Mouse (Mus musculus) WW6 (cell line): ENCODE measurements around the gene Olfr1425.
"Not testable (repeated sequence)": the region's sequence is repeated elsewhere in the genome, so short reads cannot be mapped to it uniquely, and the experiment has no call there.

Source experiments
- DNase-seq: peaks from one replicate; pipeline ENCODE4 v3.0.0-alpha.2; 2013; ENCODE audit warnings: low read depth, low spot score

Olfr1425 gene

DNA sequence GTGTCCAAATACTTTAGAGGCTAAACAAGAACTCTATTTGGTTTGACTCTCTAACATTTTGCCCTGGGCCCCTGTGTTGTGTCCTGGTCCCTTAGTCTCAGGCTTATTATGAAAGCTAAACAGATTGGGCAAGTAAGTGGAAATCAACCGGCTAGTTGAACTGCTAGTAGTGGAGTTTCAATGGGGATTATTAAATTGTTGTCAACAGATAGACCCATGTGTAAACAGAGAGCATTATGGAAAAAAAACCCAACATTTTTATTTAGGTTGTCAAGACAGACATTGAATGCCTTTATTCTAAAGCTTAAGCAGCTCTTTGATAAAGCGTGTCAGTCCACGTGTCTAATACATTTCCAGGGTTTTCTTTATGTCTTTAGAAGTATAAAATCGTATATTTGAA lies at the start of gene Olfr1425:
Olfr1425 (minus strand) TSS at position 101 of the 400 bp plus-strand sequence.
- not testable (repeated sequence) for DNase-seq

DNA sequence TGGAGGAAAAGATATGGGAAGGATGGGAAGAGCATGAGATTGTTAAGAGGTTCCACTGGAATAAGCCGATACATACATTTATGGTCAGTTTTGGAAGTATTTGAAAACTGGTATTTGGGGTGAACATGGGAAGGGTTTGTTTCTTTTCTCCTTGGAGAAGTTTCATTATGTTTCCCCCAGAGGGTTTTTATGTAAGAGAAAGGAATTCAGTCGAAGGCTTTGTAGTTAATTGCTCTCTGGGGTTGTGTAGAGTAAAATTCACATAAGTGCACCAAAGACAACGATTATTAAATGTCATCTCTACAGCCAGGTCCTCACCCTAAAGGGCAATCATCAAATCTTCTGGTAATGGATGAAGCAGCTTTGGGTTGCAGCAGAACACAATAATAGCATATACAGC lies 45.6 kb upstream of the Olfr1425 start, which contains the start of gene Olfr76:
Olfr76 (minus strand) TSS at position 101 of the 400 bp plus-strand sequence.
- no peak for DNase-seq

DNA sequence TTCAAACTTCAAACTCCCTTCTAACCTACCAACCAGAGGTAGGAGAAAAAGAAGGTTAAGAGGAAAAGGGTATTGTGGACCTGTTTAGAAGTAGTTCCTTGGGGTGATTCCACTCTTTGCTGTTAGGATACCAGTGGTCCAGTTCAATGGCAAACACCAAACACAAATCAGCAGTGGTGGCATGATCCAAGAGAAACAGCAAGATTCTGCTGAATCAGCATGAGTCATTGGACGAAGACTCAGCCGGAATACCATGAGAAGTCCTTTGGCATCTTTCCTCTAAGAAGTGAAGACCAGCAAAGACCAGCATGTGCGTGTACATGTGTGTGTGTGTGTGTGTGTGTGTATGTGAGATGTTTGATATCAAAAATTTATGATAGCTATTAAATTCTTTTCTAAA lies 38.9 kb upstream of the Olfr1425 start:
- no peak for DNase-seq

DNA sequence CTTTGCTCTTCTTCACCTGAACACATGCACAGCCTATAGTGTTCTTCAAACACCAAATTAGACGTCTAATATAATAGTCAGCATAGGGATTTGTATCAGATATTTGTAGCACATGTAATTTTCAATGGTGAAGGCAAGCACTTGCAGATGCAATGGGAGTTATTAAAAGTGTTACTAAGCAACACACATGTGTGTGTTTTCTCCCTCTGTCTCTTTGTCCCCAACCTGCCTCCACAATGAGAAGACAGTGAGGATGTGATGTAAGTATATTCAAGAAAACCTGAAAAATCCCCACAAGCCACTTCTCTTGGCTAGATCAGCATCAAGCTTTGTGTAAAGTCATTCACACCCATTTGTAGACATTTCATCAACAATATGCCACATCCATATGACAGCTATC lies 38.3 kb upstream of the Olfr1425 start, which contains the start of gene Olfr1428:
Olfr1428 (minus strand) TSS at position 101 of the 400 bp plus-strand sequence.
- DNase-seq: no peak

DNA sequence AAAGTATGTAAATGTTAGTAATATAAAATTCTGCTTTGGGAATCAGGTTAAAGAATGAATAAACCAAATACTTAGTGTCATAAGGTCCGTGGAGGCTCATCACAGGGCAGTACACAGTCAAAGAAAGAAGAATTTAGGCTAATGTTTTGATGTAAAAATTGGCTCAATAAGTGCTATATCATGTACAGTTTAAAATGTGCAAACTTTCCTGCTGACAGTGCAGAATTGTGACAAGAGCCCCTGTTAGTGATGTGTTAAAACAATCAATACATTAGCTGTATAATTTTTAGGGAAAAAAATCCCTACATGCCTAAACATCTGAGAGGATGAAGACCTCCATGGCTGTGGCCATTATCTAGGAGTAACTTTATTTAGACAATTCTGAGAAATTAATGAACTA lies 36.3 kb upstream of the Olfr1425 start:
- no peak for DNase-seq

DNA sequence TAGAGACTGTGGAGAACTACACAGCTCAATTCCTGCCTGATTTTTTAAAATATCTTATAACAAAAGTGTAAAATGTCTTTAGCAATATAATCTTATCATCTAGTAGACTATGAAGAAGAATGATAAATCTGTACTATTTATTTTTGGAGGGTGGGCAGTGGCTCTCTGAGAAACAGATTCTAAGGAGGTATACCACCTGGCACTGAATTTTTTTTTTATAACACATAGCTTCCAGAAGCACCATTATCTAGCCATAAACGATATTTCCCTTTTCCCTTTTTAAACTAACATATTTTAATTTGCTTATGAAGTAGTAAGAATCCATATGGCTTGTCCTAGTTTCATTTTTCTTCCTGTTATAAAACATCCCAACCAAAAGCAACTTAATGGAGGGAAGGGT lies 27.0 kb upstream of the Olfr1425 start:
- no peak for DNase-seq

DNA sequence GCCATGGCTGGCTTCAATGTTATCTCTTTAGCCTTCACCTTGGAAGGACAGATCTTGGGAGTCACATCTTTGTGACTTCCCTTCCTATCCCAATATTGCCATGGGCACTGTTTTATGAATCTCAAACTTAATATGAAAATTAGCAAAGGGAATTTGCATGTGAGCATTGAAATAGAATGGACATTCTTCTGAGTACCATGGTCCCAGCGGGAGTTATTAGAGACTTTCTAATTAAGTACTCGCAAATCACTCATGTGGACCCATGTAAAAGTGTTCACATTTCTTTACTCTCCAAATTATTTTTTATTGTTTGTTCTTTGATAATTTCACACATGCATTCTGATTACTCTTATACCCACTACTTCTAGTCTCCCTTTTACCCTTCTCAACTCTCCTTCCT lies 25.7 kb upstream of the Olfr1425 start, which contains the start of gene Olfr1427:
Olfr1427 (minus strand) TSS at position 101 of the 400 bp plus-strand sequence.
- DNase-seq: no peak

DNA sequence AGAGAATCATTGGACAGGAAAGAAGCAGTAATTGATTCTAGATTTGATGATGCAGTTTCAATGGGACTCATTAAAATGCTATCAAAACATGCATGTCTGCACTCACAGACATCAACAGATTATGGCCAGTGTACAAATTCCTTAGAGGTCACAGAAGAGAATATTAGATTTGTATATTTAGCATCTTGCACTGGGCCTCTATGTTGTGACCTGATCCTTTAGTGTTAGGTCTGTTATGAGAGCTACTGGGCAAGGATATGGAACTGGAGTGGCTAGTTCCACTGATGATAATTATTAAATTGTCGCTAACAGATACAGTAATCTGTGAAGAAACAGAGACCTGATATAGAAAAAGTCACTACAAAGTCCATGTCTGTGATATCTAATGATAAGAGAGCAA lies 14.4 kb upstream of the Olfr1425 start, which contains the start of gene Olfr1426:
Olfr1426 (minus strand) TSS at position 101 of the 400 bp plus-strand sequence.
- DNase-seq: no peak

DNA sequence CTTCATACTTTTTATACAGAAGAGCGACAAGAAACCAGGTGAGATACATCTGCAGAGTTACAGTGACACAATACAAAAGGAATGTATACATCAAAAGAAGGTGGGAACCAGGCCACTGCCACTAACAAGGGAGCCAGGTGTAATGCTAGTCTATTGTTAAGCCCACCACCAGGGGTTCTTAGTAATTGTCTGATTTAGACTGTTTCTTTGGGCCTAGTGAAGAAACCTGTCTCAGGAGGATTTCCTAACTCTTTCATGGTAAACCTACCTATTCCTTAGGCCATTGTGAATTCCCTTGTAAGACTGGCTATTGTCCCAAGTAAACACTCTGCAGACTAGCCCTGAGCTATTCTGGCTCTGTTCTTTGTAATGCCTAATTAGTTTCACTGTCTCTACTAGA lies 8.0 kb downstream of the Olfr1425 start:
- not testable (repeated sequence) for DNase-seq

DNA sequence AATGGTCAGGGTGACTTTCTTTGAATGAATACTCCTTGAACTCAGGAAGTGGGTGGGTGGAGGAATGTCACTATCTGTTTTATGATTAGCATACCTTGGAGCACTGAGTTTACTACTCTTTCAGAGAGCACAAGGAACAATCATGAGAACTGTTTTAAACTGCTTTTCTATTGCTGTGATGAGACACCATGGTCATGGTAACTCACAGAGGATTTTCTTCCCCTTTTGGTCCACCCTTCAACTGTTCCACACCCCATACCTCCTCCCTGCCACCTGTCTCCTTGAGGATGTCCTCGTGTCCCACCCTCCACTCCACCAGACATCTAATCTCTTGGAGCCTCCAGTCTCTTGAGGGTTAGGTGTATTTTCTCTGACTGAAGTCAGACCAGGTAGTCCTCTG lies 9.7 kb downstream of the Olfr1425 start:
- DNase-seq: not testable (repeated sequence)

DNA sequence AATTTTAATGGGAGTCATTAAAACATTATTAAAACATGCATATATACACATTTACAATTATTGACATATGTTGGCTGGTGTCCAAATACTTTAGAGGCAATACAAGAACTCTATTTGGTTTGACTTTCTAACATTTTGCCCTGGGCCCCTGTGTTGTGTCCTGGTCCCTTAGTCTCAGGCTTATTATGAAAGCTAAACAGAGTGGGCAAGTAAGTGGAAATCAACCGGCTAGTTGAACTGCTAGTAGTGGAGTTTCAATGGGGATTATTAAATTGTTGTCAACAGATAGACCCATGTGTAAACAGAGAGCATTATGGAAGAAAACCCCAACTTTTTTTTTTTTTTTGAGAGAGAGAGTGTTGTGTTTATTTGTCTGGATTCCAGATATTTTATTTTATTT lies 14.9 kb downstream of the Olfr1425 start, which contains the start of gene Olfr1424:
Olfr1424 (minus strand) TSS at position 101 of the 400 bp plus-strand sequence.
- DNase-seq: not testable (repeated sequence)

DNA sequence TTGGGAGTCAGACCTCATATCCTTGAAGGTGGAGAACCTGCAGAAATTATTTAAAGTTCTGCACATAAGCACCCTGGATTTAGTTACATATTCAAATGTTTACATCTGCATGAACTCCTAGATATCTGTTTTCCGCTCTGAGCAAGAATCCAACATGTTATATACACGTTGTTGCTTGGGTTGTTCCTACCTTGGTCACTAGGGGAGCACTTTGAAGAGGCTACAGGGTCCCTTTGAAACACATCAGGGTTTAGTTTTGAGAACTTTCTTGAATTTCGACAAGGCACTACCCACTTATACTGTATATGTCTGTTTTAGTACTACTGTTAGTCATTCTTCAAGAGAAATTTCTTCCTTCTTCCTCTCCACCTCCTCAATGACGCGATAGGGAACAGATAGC lies 34.4 kb downstream of the Olfr1425 start:
- DNase-seq: no peak

DNA sequence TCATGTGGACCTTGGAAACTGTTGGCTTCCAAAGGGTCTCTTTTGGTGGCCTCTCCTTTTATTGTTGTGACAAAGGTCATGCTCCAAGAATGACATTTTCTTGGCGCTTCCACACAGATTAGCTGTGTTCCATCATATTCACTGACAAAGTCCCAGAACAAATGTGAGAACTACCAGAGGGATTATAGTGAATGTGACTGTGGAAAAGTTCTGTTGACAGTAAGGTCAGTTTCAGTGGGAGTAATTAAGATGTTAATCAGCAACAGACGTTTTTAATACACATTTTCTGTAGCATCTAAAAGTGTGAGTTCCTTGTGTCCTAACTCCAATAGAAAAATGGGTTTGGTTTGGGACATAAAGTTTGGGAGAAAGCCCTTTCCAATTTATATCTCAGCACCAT lies 36.3 kb downstream of the Olfr1425 start, which contains the start of gene Olfr1423:
Olfr1423 (minus strand) TSS at position 101 of the 400 bp plus-strand sequence.
- DNase-seq: no peak

DNA sequence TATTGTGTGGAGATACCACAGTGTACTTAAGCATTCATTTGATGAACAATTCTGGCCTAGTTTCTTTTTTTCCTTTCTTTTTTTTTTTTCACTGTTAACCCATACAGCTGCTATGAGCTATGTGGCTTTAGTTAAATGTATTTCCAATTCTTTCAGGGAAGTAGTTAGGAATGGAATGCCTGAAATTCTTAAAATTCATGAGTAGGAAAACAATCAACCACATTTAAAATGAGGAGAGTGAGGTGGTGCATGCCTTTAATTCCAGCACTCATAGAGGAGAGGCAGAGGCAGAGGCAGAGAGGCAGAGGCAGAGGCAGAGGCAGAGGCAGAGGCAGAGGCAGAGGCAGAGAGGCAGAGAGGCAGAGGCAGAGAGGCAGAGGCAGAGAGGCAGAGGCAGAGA lies 39.8 kb downstream of the Olfr1425 start:
- no peak for DNase-seq

DNA sequence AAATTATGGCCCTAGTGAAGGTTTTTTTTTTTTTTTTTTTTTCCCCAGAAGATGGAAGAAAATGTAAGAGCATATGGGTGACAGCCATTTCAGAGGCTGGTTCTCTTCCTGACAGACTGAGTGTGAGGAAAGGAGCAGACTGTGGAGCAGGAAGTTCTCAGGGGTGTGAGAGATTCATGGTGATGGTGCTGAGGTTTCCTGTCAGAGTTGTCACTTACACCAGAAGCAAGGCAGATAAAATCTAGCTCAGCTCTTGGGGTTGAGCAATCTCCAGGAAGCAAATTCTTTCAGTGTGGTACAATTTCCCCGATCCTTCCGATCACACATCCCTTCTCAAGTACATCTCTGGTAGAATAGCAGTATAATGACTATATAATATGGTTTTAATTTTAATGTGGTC lies 50.9 kb downstream of the Olfr1425 start:
- DNase-seq: no peak

DNA sequence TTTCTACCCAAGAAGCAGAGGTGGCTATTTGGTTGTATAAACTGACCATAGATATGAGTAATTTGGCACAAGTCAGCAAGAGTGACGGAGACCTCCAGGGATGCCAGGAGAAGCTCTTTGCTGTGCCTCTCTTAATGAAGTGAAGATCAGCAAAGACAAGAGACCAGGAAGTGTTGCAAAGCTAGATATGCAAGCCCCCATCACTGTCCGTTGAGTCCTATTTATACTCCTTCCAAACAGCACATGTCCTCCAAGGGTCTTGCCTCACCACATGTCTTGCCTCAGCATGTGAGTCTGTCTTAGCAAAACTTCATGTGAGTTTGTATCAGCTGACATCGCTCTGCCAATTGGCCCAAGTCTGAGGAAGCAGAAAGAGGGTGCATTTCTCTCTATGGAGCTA lies 52.2 kb downstream of the Olfr1425 start:
- no peak for DNase-seq

DNA sequence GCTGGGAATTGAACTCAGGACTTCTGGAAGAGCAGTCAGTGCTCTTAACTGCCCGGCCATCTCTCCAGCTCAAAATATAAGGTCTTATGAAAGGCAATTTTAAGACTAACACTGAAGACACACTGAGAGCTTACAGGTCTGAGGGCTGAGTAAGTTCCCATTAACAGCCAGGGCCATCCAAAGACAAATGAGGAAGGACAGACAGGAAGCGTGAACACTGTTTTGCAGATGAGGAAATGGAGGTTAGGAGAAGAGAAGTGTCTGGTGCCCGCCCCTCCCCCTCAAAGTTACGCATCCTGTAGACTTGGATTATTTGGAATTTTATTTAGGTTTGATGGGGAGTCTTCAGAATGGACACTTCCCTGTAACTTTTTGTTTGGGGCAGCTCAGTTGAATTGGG lies 53.4 kb downstream of the Olfr1425 start:
- no peak for DNase-seq
